Mouse (Mus musculus) liver, embryonic 12.5 days (tissue): ENCODE results near the gene Brpf1. TPM values are rescaled to one million over a fixed set of nuclear protein-coding genes. Genes with fewer than 3 reads are reported as not detected.

ENCODE experiments used
- ATAC-seq: fragments of 200-750 bp; cut with Nextera tagmentation; 2 replicates; pipeline ENCODE4 v1.8.0; 2017; ENCODE audit warnings: moderate number of reproducible peaks, mild to moderate bottlenecking, moderate library complexity
- H3K27ac ChIP-seq: fragments of 300-500 bp; sonication (generic); 2 replicates; pipeline ENCODE4 v1.5.1; 2016; ENCODE audit warnings: mild to moderate bottlenecking
- H3K27me3 ChIP-seq: fragments of 300-500 bp; sonication (generic); replicated peaks from 2 replicates; pipeline ENCODE4 v1.6.1; 2016; ENCODE audit warnings: mild to moderate bottlenecking, moderate library complexity
- H3K36me3 ChIP-seq: fragments of 300-500 bp; sonication (generic); 2 replicates; pipeline ENCODE4 v1.6.1; 2016; ENCODE audit warnings: mild to moderate bottlenecking, moderate library complexity
- H3K4me1 ChIP-seq: fragments of 300-500 bp; sonication (generic); 2 replicates; pipeline ENCODE4 v1.6.1; 2016
- H3K4me2 ChIP-seq: fragments of 300-500 bp; sonication (generic); 2 replicates; pipeline ENCODE4 v1.6.1; 2016; ENCODE audit warnings: mild to moderate bottlenecking, moderate library complexity
- H3K4me3 ChIP-seq: fragments of 300-500 bp; sonication (generic); 2 replicates; pipeline ENCODE4 v1.5.1; 2016; ENCODE audit warnings: mild to moderate bottlenecking, moderate library complexity
- H3K9ac ChIP-seq: fragments of 300-500 bp; sonication (generic); 2 replicates; pipeline ENCODE4 v1.6.1; 2016; ENCODE audit warnings: mild to moderate bottlenecking, moderate library complexity
- H3K9me3 ChIP-seq: fragments of 300-500 bp; sonication (generic); replicated peaks from 2 replicates; pipeline ENCODE4 v1.6.1; 2016; ENCODE audit warnings: mild to moderate bottlenecking, moderate library complexity
- WGBS: fragments of 180-500 bp; shearing (Covaris S2); methylation state at CpG from one replicate; pipeline ENCODE4 v1.1.7; 2016; ENCODE audit not compliant: insufficient replicate concordance; 5-methylcytosine and 5-hydroxymethylcytosine counted together
- polyA plus RNA-seq: library from polyadenylated mRNA; unstranded; fragments of >200 nt; fragmentation: Nextera tagmentation; extraction: Ambion mirVana; gene quantifications from 2 replicates; pipeline ENCODE4 v1.2.1, GENCODE M21; 2016

The Brpf1 gene
- 15.8 and 16.0 TPM in 2 replicates for polyA plus RNA-seq

- Histone ChIP-seq H3K4me1 (peaks cover 39% of the 10 kb centered on the region), H3K27ac (peak within 1 kb of the TSS; percentile 95), H3K27me3 (0 out of 2 replicates have a peak, but pooled peaks cover 3% of the 10 kb centered on the region), H3K4me2 (peak within 1 kb of the TSS; percentile 92), H3K36me3 (peaks cover 25% of the 10 kb centered on the region), H3K9ac (peak within 1 kb of the TSS; percentile 99), H3K9me3 (no peaks in the 10 kb centered on the region), H3K4me3 (peak within 1 kb of the TSS; percentile 100)
- under 1% methylated on average over 32 of the region's 32 CpGs for WGBS
- peak; percentile 49 for ATAC-seq
Measured at GRCm38 (mm10) chr6:113306986-113307349, at the start of gene Brpf1. Gene Brpf1 (plus strand): TSS chr6:113307137.

- H3K36me3 ChIP-seq, result peaks cover 89% of the 10 kb centered on the region
- H3K4me2 ChIP-seq, result no peak overlapping the region
- no peak overlapping the region for H3K4me3 ChIP-seq
- no peaks in the 10 kb centered on the region for H3K27me3 ChIP-seq
- H3K27ac ChIP-seq, result no peak overlapping the region
- H3K4me1 ChIP-seq, result no peaks in the 10 kb centered on the region
- WGBS, result 75% methylated on average over 8 of the region's 8 CpGs
- H3K9me3 ChIP-seq, result no peaks in the 10 kb centered on the region
- ATAC-seq, result no peak
- H3K9ac ChIP-seq, result no peak overlapping the region
Measured at GRCm38 (mm10) chr6:113261174-113261858, 45.6 kb upstream of the Brpf1 start.

DNA sequence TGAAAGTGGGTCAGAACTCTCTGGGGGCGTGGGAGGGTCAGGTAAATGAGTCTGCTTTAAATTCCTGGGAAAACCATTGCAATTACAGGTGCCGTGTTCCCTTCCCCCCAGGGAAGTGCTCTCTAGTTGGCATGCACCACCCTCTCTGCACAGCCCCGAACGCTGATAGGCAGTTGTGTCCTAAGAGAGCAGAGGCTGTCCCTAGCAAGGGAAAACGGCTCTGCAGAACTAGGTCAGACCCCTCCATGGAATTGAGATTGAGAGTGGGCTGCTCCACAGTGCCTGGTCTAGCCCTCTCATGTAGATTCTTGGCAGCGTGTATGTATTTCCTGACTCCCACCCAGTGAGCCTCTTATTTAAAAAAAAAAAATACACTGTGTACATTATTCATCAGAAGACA, 43.4 kb upstream of the Brpf1 start:
- Histone ChIP-seq H3K9me3 (no peaks in the 10 kb centered on the region), H3K36me3 (peaks cover 89% of the 10 kb centered on the region), H3K4me2 (no peak overlapping the region), H3K4me3 (no peak overlapping the region), H3K4me1 (no peaks in the 10 kb centered on the region), H3K27me3 (no peaks in the 10 kb centered on the region), H3K9ac (no peak overlapping the region), H3K27ac (no peak overlapping the region)
- 78% methylated on average over 6 of the region's 6 CpGs for WGBS
- no peak for ATAC-seq

DNA sequence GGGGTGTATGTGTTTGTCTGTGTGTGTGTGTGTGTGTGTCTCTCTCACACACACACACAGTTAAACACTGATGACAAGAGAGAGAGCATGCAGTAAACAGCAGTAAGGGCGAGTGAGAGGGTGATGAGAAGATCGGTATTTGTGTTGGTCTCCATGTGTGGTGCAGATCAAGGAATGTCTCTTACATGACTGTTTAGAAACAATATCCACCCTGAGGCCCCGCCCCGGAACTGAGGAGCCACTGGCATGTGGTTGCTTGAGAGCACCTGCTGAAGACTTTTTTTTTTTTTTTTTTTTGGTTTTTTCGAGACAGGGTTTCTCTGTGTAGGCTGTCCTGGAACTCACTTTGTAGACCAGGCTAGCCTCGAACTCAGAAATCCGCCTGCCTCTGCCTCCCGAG, 42.5 kb upstream of the Brpf1 start:
- Histone ChIP-seq H3K36me3 (peaks cover 89% of the 10 kb centered on the region), H3K27ac (no peak overlapping the region), H3K9me3 (no peaks in the 10 kb centered on the region), H3K4me1 (no peaks in the 10 kb centered on the region), H3K27me3 (no peaks in the 10 kb centered on the region), H3K9ac (no peak overlapping the region), H3K4me2 (no peak overlapping the region), H3K4me3 (no peak overlapping the region)
- ATAC-seq, result no peak
- WGBS, result 82% methylated on average over 8 of the region's 8 CpGs

DNA sequence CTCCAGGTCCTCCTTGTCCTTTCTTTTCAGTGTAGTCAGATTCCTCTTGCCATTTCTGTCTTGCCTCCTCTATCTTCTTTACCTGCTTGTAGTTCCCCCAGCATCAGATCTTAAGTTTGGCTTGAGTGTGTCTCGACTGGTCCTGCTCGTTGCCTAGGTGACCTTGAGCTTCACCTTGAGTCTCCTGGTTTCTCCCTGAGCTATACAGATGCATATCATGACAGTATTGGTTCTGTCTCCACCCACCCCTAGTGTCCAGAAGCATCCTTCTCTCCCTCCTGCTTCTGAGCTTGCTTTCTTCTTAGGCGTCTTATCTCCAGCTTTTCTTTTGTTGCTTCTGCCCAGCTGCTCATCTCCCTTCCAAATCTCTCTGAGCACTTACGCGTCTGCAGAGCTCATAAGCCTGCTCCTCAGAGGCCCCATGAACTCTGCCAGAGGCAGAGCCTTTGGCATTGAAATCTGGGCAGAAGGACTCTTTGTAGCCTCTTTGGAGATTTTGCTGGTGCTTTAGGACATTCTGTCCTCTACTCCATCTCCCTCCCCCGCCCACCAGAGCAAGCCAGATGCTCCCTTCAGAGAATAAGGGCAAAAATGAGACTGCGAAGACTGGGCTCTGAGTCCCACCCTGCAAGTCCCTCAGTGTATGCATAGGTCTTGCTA, 39.8 kb upstream of the Brpf1 start:
- Histone ChIP-seq H3K27me3 (no peaks in the 10 kb centered on the region), H3K4me2 (no peak overlapping the region), H3K4me3 (no peak overlapping the region), H3K4me1 (no peaks in the 10 kb centered on the region), H3K27ac (no peak overlapping the region), H3K9ac (no peak overlapping the region), H3K9me3 (no peaks in the 10 kb centered on the region), H3K36me3 (peaks cover 89% of the 10 kb centered on the region)
- no peak for ATAC-seq
- WGBS, result 71% methylated on average over 7 of the region's 7 CpGs

GRCm38 (mm10) chr6:113267988-113268387, 38.9 kb upstream of the Brpf1 start:
- ATAC-seq, result no peak
- no peak overlapping the region for H3K4me2 ChIP-seq
- H3K36me3 ChIP-seq, result peaks cover 90% of the 10 kb centered on the region
- no peak overlapping the region for H3K9ac ChIP-seq
- no peak overlapping the region for H3K27ac ChIP-seq
- no peak overlapping the region for H3K4me3 ChIP-seq
- no peaks in the 10 kb centered on the region for H3K27me3 ChIP-seq
- WGBS, result 77% methylated on average over 1 of the region's 1 CpGs
- H3K9me3 ChIP-seq, result no peaks in the 10 kb centered on the region
- H3K4me1 ChIP-seq, result no peaks in the 10 kb centered on the region

DNA sequence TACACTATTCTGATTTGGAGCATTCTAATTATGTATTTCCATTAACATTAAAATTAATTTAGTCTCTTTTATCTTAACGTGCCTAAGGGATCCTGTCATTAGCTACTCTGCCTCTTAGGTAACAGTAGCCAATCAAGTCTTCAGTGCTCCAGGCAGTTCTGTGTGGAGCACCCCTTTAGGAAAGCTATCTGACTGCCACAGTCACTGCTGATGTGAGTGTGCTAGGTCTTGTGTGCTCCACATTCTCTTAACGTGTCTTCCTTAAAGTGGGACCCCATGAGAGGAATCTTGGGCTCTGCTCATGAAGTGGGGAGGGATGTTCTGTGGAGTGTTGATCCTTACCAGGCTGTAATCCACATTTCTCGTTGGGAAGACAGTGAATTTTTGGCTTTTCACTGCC, 34.6 kb upstream of the Brpf1 start:
- H3K27ac ChIP-seq, result no peak overlapping the region
- WGBS, result 59% methylated on average over 3 of the region's 3 CpGs
- H3K36me3 ChIP-seq, result peaks cover 69% of the 10 kb centered on the region
- no peak overlapping the region for H3K9ac ChIP-seq
- H3K9me3 ChIP-seq, result no peaks in the 10 kb centered on the region
- no peak overlapping the region for H3K4me3 ChIP-seq
- ATAC-seq, result no peak
- H3K27me3 ChIP-seq, result no peaks in the 10 kb centered on the region
- H3K4me1 ChIP-seq, result no peaks in the 10 kb centered on the region
- H3K4me2 ChIP-seq, result no peak overlapping the region

DNA sequence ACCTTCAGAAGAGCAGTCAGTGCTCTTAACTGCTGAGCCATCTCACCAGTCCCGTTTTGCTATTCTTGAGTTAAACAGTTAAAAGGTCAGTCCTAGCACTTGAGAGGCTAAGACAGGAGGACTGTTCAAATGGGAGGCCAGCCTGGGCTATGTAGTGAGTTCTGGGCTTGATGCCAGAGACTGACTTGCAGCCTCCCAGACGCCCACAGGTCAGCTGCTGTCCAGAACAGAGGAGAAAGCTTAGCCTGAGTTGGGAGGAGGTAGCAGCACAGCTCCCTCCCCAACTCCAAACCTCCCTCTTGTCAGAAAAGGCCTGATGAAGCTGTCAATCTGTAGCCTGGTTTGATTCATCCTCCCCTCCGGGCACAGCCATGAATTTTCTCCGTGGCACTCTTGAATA, 30.1 kb upstream of the Brpf1 start:
- H3K36me3 ChIP-seq, result peaks cover 36% of the 10 kb centered on the region
- no peak overlapping the region for H3K4me3 ChIP-seq
- H3K4me1 ChIP-seq, result no peaks in the 10 kb centered on the region
- H3K27ac ChIP-seq, result no peak overlapping the region
- 78% methylated on average over 4 of the region's 4 CpGs for WGBS
- ATAC-seq, result no peak
- H3K27me3 ChIP-seq, result peaks cover 13% of the 10 kb centered on the region
- H3K9ac ChIP-seq, result no peak overlapping the region
- H3K9me3 ChIP-seq, result no peaks in the 10 kb centered on the region
- H3K4me2 ChIP-seq, result no peak overlapping the region

GRCm38 (mm10) chr6:113281676-113282075, 25.3 kb upstream of the Brpf1 start:
- Histone ChIP-seq H3K9ac (no peak overlapping the region), H3K4me1 (no peaks in the 10 kb centered on the region), H3K4me3 (no peak overlapping the region), H3K27ac (no peak overlapping the region), H3K27me3 (peaks cover 56% of the 10 kb centered on the region), H3K36me3 (peaks cover 8% of the 10 kb centered on the region), H3K4me2 (no peak overlapping the region), H3K9me3 (no peaks in the 10 kb centered on the region)
- WGBS, result 48% methylated on average over 6 of the region's 6 CpGs
- ATAC-seq, result no peak; the same call in 1 of the 2 replicates

DNA sequence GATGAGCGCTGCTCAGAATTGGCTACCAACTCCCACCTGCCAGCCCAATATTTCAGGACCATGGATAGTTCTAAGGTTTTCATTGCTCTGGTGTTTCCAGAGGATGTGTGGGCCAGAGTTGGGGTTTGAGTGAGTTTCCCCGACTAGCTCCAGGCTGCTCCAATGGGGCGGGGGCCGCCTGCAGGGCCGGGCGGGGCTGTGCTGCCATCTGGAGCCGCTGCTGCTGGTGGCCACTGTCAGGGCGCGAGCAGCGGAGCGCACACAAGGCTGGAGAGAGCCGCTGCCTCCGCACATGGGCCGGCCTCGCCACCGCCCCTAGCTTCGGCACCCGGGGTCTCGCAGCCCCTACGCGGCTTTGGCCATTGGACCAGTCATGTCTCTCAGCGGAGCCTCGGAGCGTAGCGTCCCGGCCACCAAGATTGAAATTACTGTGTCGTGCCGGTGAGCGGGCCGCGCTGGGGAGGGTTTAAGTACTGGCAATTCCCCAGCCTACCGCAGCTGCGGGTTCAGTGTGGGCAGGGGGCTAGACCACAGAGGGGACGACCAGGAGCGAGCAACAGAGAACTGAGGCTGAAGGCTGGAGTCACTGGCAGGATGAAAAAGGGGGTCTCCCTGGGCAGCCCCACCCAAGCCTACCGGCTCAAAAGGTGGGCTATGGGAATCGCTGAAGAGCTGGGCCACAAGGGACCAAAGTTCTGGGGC, 24.7 kb upstream of the Brpf1 start, which contains the start of gene Cpne9:
Gene Cpne9, plus strand, starts transcription at position 207 of the 702 bp plus-strand sequence.
- Histone ChIP-seq H3K4me1 (no peaks in the 10 kb centered on the region), H3K27ac (no peak within 1 kb of the TSS), H3K27me3 (peaks cover 56% of the 10 kb centered on the region), H3K4me3 (no peak within 1 kb of the TSS), H3K9ac (no peak within 1 kb of the TSS), H3K9me3 (no peaks in the 10 kb centered on the region), H3K36me3 (peaks cover 8% of the 10 kb centered on the region), H3K4me2 (0 out of 2 replicates have a peak within 1 kb of the TSS, but pooled peaks have one; percentile 9)
- 4% methylated on average over 37 of the region's 37 CpGs for WGBS
- peak; percentile 45; the same call in 1 of the 2 replicates for ATAC-seq

- WGBS, result 4% methylated on average over 22 of the region's 22 CpGs
- no peak for ATAC-seq
- no peak overlapping the region for H3K4me2 ChIP-seq
Measured at GRCm38 (mm10) chr6:113282969-113283368, 24.0 kb upstream of the Brpf1 start.

DNA sequence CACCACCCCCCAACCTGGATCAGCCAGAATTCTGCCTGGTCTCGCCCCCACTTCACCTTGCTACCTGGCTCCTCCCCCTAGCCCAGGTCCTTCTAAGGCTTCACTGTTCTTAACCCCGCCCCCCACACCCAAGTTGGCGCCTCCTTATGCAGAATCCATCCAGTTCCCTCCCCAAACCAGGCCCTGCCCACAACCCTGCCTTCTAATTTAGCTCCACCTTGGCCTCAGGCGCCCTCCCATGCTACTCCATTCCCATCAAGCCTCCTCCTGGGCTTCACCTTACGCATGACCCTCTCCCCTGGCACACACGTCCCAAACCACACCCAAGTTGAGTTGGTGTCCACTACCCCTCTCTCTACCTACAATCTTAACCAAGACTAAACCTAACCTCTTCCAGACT, 23.4 kb upstream of the Brpf1 start:
- Histone ChIP-seq H3K9me3 (no peaks in the 10 kb centered on the region), H3K27ac (no peak overlapping the region), H3K4me3 (no peak overlapping the region), H3K9ac (no peak overlapping the region), H3K4me2 (no peak overlapping the region), H3K36me3 (no peaks in the 10 kb centered on the region), H3K4me1 (no peaks in the 10 kb centered on the region), H3K27me3 (peaks cover 56% of the 10 kb centered on the region)
- no peak for ATAC-seq
- 7% methylated on average over 6 of the region's 6 CpGs for WGBS

More at GRCm38 (mm10) chr6:113282969-113283368, 24.0 kb upstream of the Brpf1 start:
- Histone ChIP-seq H3K9ac (no peak overlapping the region), H3K9me3 (no peaks in the 10 kb centered on the region), H3K4me3 (no peak overlapping the region), H3K36me3 (peaks cover 2% of the 10 kb centered on the region), H3K27ac (no peak overlapping the region), H3K27me3 (peaks cover 56% of the 10 kb centered on the region), H3K4me1 (no peaks in the 10 kb centered on the region)
